Mouse (Mus musculus) kidney, adult 2 months (tissue): ENCODE measurements around the gene Shc4.

Source experiments
- CTCF ChIP-seq: fragments of 200-500 bp; conservative IDR thresholded peaks from 2 replicates; pipeline ENCODE4 v1.5.1; 2011; ENCODE audit warnings: low read depth, mild to moderate bottlenecking, control low read depth, low read length, moderate library complexity, mixed read lengths; ENCODE audit not compliant: insufficient read depth, insufficient read length
- POLR2A ChIP-seq: fragments of 200-500 bp; IDR thresholded peaks from one replicate; pipeline ENCODE4 v1.6.1; 2011; ENCODE audit warnings: low read depth, low read length, control low read depth

DNA sequence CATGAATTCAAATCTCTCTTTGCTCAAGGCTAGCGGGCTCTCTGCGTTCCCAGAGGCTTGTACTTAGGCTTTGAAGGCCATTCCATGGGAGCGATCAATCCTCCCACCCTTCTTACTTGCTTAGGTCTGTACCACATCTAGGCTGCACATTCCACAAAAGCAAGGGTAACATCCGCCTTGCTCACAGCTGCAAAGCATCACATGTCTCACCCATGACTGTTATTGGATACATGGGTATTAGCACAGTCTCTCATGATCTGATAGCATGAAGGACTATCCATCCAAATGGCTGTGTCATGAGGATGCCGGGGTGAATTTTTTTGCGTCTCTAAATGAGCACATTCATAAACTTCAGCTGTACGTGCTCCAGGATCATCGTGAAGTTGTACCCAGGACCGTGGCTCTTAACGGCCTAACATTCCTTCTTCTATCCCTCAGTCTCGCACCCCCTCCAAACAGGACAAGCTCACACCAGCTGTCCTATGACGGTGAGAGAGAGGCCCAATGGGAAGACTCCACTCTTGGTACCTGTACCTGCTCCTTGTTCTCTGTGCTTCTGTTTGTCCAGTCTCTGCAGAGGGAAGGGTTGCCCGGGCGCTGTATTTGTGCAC, 73.1 kb downstream of the Shc4 start:
- TF ChIP-seq CTCF: no peak
- no peak for TF ChIP-seq POLR2A
